Mouse (Mus musculus): ENCODE measurements around the gene Tceal1.
"Not testable (repeated sequence)": the region's sequence is repeated elsewhere in the genome, so short reads cannot be mapped to it uniquely, and the experiment has no call there.

The Tceal1 gene

GRCm38 (mm10) chrX:136707446-136708167 is at the start of gene Tceal1:
TSS of gene Tceal1 (plus strand) at chrX:136707982.
- peak; percentile 53 to 61 for DNase-seq (ENCODE audit: low spot score in 2 of 2)

GRCm38 (mm10) chrX:136666281-136666706 is 41.5 kb upstream of the Tceal1 start:
- peak; percentile 9 to 14 for DNase-seq (ENCODE audit: low spot score in 2 of 2)

GRCm38 (mm10) chrX:136666762-136667464 is 40.9 kb upstream of the Tceal1 start:
- peak in 1 of 2 experiments; percentile 15 for DNase-seq (ENCODE audit: low spot score in 2 of 2)

- no peak for DNase-seq (ENCODE audit: low spot score in 2 of 2)
Measured at GRCm38 (mm10) chrX:136668794-136669193, 39.0 kb upstream of the Tceal1 start.

GRCm38 (mm10) chrX:136680989-136681388 is 26.8 kb upstream of the Tceal1 start:
- DNase-seq (ENCODE audit: low spot score in 2 of 2), result no peak

- DNase-seq (ENCODE audit: low spot score in 2 of 2), result not testable (repeated sequence)
Measured at GRCm38 (mm10) chrX:136691606-136692293, 16.0 kb upstream of the Tceal1 start.

DNA sequence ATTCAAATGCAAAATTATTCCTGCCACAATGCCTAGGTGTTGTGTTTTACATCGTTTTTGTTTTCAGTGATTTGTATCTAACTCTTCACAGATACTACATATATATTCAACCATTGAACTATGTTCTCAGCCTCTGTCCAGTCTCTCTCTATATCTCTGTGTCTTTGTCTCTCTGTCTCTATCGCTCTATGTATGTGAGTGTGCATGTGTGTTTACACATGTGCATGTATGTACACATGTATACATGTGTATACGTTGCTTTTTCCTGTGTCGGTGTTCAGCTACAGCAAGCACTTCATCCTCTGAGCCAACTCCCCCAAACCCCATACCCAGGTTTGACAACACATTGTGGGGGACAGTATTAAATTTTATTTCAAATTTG is 15.5 kb upstream of the Tceal1 start:
- no peak for DNase-seq (ENCODE audit: low spot score in 2 of 2)

GRCm38 (mm10) chrX:136693196-136693595 is 14.6 kb upstream of the Tceal1 start:
- DNase-seq (ENCODE audit: low spot score in 2 of 2), result no peak

DNA sequence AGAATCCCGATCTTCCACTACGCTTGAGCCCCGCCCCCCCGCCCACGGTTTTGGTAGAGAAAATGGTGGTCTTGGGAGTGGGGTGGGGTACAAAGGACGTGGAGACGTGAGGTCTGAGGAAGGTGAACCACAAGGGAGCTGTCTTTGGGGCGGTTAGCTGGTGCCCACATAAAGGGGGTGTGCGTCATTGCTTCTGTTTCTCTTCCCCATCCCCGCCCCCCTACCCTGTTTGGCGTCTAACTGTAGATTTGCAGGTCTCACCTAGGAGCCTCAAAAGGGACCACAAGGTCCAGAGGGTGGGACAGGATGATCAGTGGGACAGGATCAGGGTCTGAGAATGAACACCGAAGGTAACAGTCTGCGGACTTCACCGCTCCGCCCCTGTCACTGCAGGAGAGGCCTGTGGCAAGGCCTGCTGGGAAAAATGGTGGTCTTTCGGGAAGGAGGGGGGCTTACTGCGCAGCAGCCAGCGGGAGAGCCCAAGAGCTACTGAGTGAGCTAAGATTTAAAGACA is 443 bp downstream of the Tceal1 start:
- DNase-seq (ENCODE audit: low spot score in 2 of 2), result peak; percentile 9 to 10

GRCm38 (mm10) chrX:136708782-136709181 is 1.0 kb downstream of the Tceal1 start:
- DNase-seq (ENCODE audit: low spot score in 2 of 2), result no peak

DNA sequence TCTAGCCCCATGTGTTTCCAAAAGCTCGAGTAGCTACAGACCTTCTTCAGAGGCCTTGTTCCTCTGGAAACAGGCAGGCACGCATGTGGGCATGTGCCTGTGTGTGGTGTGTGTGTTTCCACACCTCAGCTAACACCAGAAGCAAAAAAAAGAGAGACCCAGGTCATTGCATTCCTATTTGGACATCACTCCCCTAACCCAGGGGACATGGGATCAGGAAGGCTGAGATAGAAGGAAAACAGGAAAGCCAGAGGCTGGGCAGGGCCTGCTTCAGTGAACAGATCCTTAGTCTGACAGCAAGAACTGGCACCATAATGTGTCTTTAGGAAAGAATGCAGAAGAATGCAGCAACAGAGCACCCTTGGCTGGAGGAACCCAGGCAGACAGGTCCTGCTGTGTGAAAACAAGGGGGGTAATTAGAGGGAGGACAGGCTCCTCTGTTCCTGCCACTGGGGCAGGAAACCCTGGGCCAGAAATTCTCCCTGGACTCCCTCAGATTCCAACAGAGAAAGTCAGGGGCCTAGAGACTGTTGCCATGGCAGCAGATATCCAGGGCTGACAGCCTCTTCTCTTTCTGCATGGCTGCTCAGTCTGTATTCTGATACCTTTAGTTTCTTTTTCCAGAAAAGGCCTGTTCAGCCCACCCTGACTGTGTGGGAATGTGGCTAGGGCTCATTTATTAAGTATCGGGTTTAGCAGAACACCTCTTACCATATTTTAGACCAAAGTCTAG is 7.1 kb downstream of the Tceal1 start:
- DNase-seq (ENCODE audit: low spot score in 2 of 2), result not testable (repeated sequence)

GRCm38 (mm10) chrX:136732016-136732415 is 24.2 kb downstream of the Tceal1 start:
- DNase-seq (ENCODE audit: low spot score in 2 of 2), result no peak

GRCm38 (mm10) chrX:136740087-136740790 is 32.5 kb downstream of the Tceal1 start:
- DNase-seq (ENCODE audit: low spot score in 2 of 2), result no peak

DNA sequence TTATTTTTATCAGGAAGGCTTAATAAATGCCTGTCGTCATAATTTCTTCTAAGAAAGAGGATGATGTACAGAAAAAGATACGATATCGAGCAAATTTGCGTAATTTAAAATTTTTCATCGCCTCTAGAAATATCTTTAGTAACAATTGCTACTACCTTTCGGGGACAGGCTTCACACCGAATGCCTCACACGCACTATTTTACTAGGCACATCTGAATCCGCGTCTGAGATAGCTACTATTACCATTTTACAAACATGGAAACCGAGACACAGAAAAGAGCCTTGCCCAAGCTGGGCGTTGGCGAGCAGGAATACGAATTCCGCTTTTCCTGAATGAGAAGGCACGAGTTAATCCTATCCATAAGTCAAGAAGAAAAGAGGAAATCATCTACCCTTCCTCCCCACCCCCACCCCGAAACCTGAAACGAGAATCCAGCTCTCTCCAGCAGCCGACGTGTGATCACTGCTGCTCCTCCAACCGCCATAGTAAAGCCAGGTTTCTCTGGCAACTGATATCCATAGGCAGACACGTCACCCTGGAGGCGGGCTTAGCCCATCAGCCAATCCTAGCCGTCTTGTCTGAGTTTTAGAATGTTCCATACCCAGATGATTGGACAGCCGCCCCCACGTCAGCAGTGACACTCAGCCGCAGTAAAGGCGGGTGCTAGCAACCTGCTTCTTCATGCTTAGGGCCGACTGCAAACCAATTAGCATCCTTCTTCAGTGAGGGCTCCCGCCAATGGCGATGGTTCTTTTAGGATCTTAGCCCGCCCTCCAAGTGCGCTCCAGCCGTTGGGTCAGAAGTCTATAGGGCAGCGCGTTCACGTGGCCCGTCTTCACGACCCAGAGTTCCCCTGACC is 33.2 kb downstream of the Tceal1 start:
- DNase-seq (ENCODE audit: low spot score in 2 of 2), result peak; percentile 96 to 98

DNA sequence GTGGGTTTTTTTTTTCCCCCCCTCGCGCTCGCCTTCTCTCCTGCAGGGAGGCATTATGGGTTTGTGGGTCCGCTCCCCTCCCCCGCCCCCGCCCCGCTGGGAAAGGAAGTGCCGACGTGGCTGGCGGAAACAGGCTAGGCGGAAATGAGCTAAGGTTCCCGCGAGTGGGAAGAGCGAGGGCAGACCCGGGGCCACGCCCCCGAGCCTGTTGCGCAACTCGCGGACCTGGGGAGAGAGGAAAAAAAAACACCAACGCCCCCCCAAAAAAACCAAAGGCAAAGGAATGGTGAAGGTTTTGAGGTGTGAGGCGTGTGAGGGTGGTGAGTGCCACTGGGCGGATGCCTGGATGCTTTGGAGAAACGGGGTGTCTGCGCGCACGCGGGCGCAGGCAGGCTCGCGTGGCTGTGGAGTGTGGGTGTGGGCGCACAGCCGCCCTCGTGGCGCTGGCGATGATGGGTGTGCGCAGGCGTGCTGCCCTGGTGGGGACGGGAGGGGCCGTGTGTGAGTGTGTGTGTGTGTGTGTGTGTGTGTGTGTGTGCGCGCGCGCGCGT is 33.9 kb downstream of the Tceal1 start:
- DNase-seq (ENCODE audit: low spot score in 2 of 2), result peak; percentile 54 to 59

DNA sequence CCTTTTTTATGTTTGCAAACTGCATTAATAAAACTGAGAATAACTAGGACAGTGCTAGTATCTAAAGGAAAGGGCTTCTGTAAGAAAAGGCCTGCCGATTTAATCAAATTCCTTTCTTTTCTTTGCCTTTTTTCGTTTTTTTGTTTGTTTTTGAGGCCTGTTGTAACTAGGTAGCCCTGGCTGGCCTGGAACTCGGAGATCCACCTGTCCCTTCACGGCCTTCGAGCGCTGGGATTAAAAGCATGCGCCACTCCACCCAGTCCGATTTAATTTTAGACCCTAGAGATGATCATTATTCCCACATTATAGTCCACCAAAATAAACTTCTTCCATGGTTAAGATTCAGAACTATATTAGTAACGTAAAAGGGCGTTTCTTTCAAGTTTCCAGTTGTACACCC is 34.5 kb downstream of the Tceal1 start:
- DNase-seq (ENCODE audit: low spot score in 2 of 2), result no peak

GRCm38 (mm10) chrX:136742661-136743103 is 34.9 kb downstream of the Tceal1 start:
- peak in 1 of 2 experiments; percentile 28 for DNase-seq (ENCODE audit: low spot score in 2 of 2)

GRCm38 (mm10) chrX:136743459-136743858 is 35.7 kb downstream of the Tceal1 start, which contains the start of gene Morf4l2:
TSS of gene Morf4l2 (minus strand) at chrX:136743690.
- DNase-seq (ENCODE audit: low spot score in 2 of 2), result no peak

GRCm38 (mm10) chrX:136744663-136745062 is 36.9 kb downstream of the Tceal1 start:
- no peak for DNase-seq (ENCODE audit: low spot score in 2 of 2)

All from right cerebral cortex, postnatal 36 days (tissue).